Mouse (Mus musculus) gastrocnemius, adult 2 months (tissue): ENCODE measurements at regions not wholly inside any gene's neighbourhood (a gene's known extent, or its start where the extent isn't known, plus 50 kb on each side); places are given as distances from the start of the nearest gene placed in this dataset.
"Not testable (repeated sequence)": the region's sequence is repeated elsewhere in the genome, so short reads cannot be mapped to it uniquely, and the experiment has no call there.

Experiments
- DNase-seq: peaks from one replicate; pipeline ENCODE4 v3.0.0; 2022
- H3K27ac ChIP-seq: fragments of 200-600 bp; 2 replicates; pipeline ENCODE4 v1.8.1; 2022; ENCODE audit warnings: mild to moderate bottlenecking
- H3K4me3 ChIP-seq: fragments of 200-600 bp; 2 replicates; pipeline ENCODE4 v1.8.1; 2022; ENCODE audit warnings: mild to moderate bottlenecking, moderate library complexity
- CTCF ChIP-seq: fragments of 200-600 bp; IDR thresholded peaks from 2 replicates; pipeline ENCODE4 v1.8.1; 2022; ENCODE audit warnings: antibody characterized with exemption, mild to moderate bottlenecking, moderate library complexity
- intact Hi-C: fragments of 180-260 bp; cut with DNase I; formaldehyde crosslinking; loops from one replicate; pipeline ENCODE4 v1.15.1; 2025

GRCm38 (mm10) chr13:7007091-7007490, 358.5 kb upstream of the Pfkp start:
- no peak for DNase-seq
- TF ChIP-seq CTCF, result no peak
- intact Hi-C loops, result no loop called here

GRCm38 (mm10) chr13:6998508-6999278, 350.1 kb upstream of the Pfkp start:
- intact Hi-C loops, DNase-seq, H3K4me3 ChIP-seq, H3K27ac ChIP-seq: not testable (repeated sequence)

More at GRCm38 (mm10) chr13:7007091-7007490, 358.5 kb upstream of the Pfkp start:
- H3K27ac ChIP-seq, result no peak overlapping the region
- no peak overlapping the region for H3K4me3 ChIP-seq

GRCm38 (mm10) chr13:6998094-6998493, 349.5 kb upstream of the Pfkp start:
- no peak for TF ChIP-seq CTCF
- no peak overlapping the region for H3K4me3 ChIP-seq
- no peak for DNase-seq
- intact Hi-C loops, result no loop called here
- H3K27ac ChIP-seq, result no peak overlapping the region

- intact Hi-C loops, result no loop called here
- Histone ChIP-seq H3K4me3 (no peak overlapping the region), H3K27ac (no peak overlapping the region)
- TF ChIP-seq CTCF, result no peak
- no peak for DNase-seq
These were observed 343.9 kb upstream of the Pfkp start for GRCm38 (mm10) chr13:6992323-6992994.

- TF ChIP-seq CTCF, result no peak
These were observed 343.1 kb upstream of the Pfkp start for GRCm38 (mm10) chr13:6991714-6992113.

GRCm38 (mm10) chr13:6985012-6985996, 336.7 kb upstream of the Pfkp start:
- no peak for TF ChIP-seq CTCF
- DNase-seq, result no peak
- Histone ChIP-seq H3K4me3 (no peak overlapping the region), H3K27ac (no peak overlapping the region)
- intact Hi-C loops, result no loop called here

More at GRCm38 (mm10) chr13:6991714-6992113, 343.1 kb upstream of the Pfkp start:
- Histone ChIP-seq H3K4me3 (no peak overlapping the region), H3K27ac (no peak overlapping the region)
- no peak for DNase-seq
- intact Hi-C loops, result no loop called here

- no peak overlapping the region for H3K27ac ChIP-seq
- DNase-seq, result no peak
These were observed 307.1 kb upstream of the Pfkp start for GRCm38 (mm10) chr13:6955713-6956112.

GRCm38 (mm10) chr13:6924136-6924535, 275.6 kb upstream of the Pfkp start:
- no peak for TF ChIP-seq CTCF
- no peak for DNase-seq
- no peak overlapping the region for H3K4me3 ChIP-seq
- intact Hi-C loops, result no loop called here
- H3K27ac ChIP-seq, result no peak overlapping the region

More at GRCm38 (mm10) chr13:6955713-6956112, 307.1 kb upstream of the Pfkp start:
- TF ChIP-seq CTCF, result no peak
- H3K4me3 ChIP-seq, result no peak overlapping the region
- intact Hi-C loops, result no loop called here

- no peak for TF ChIP-seq CTCF
These were observed 273.8 kb upstream of the Pfkp start for GRCm38 (mm10) chr13:6922357-6922721.

GRCm38 (mm10) chr13:6921691-6922356, 273.2 kb upstream of the Pfkp start:
- no peak overlapping the region for H3K4me3 ChIP-seq
- H3K27ac ChIP-seq, result no peak overlapping the region
- no peak for DNase-seq
- intact Hi-C loops, result no loop called here
- TF ChIP-seq CTCF, result no peak

More at GRCm38 (mm10) chr13:6922357-6922721, 273.8 kb upstream of the Pfkp start:
- no peak overlapping the region for H3K4me3 ChIP-seq
- DNase-seq, result no peak
- H3K27ac ChIP-seq, result no peak overlapping the region
- intact Hi-C loops, result no loop called here

GRCm38 (mm10) chr13:6906000-6906399, 257.4 kb upstream of the Pfkp start:
- Histone ChIP-seq H3K4me3 (no peak overlapping the region), H3K27ac (no peak overlapping the region)
- intact Hi-C loops, result no loop called here
- TF ChIP-seq CTCF, result no peak
- DNase-seq, result no peak

GRCm38 (mm10) chr13:6901682-6902081, 253.1 kb upstream of the Pfkp start:
- H3K4me3 ChIP-seq, result no peak overlapping the region
- intact Hi-C loops, result no loop called here
- no peak for DNase-seq
- H3K27ac ChIP-seq, result no peak overlapping the region
- no peak for TF ChIP-seq CTCF
